Mouse (Mus musculus): Measurements from ENCODE around the gene Clcn3. TPM values are rescaled to one million over a fixed set of nuclear protein-coding genes. Genes with fewer than 3 reads are reported as not detected.

The Clcn3 gene
- polyA plus RNA-seq, 1 experiment from 2014 or later: 37.5 TPM

Other genes starting within 250 kb of the Clcn3 start
- 108 and 113 TPM in 2 replicates for gene Hpf1, start 92.9 kb downstream of the Clcn3 start, polyA plus RNA-seq (2014; fragmentation: Nextera tagmentation; extraction: Ambion mirVana)
- 19.1 and 22.5 TPM in 2 replicates for gene Nek1, start 9.9 kb upstream of the Clcn3 start, polyA plus RNA-seq (2014; fragmentation: Nextera tagmentation; extraction: Ambion mirVana)
- gene Sh3rf1, start 240.6 kb upstream of the Clcn3 start, polyA plus RNA-seq (2014; fragmentation: Nextera tagmentation; extraction: Ambion mirVana): 22.1 and 22.9 TPM in 2 replicates